Mouse (Mus musculus) CD4-positive helper T cell, adult 2 months (primary cell): ENCODE results near the gene Catip.
"Not testable (repeated sequence)": the region's sequence is repeated elsewhere in the genome, so short reads cannot be mapped to it uniquely, and the experiment has no call there.

Experiments
- DNase-seq: peaks from one replicate; pipeline ENCODE4 v3.0.0-alpha.2; 2012; ENCODE audit warnings: low read depth, missing footprints, low spot score

Catip gene

GRCm38 (mm10) chr1:74383385-74383784 lies 21.5 kb downstream of the Catip start:
- no peak for DNase-seq

GRCm38 (mm10) chr1:74384525-74384924 lies 22.6 kb downstream of the Catip start:
- DNase-seq, result no peak

DNA sequence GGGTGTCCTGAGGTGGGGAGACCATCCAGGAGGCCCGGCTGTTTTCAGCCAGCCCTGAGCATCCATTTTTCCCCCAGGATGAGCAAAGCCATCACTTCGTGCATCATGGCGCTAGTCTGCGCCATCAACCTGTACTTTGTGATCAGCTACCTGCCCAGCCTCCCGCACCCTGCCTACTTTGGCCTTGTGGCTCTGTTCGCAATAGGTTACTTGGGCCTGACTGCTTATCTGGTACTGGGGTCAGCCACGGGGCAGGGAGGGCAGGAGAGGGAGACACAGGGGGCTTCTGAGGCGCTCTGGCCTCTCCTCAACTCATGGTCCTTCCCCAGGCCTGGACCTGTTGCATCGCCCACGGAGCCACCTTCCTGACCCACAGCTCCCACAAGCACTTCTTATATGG lies 23.2 kb downstream of the Catip start:
- no peak for DNase-seq

DNA sequence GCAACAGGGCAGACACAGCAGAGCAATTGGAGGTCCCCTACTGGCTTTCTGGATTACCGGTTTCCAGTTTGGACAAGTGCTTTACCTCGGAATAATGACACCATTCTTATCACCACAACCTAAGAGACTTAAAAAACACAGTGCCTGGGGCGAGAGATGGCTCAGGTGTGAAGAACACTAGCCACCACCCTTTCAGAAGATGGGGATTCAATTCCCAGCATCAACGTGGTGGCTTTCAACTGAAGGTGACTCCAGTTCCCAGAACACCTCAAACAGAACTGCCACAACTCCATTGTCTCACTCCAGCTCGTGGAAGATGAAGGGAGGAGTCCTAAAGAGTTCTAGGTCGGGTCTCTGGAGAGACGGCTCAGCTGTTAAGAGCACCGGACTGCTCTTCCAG lies 23.6 kb downstream of the Catip start:
- DNase-seq, result no peak

- DNase-seq, result no peak
Observed at GRCm38 (mm10) chr1:74386363-74386713, 24.4 kb downstream of the Catip start.

DNA sequence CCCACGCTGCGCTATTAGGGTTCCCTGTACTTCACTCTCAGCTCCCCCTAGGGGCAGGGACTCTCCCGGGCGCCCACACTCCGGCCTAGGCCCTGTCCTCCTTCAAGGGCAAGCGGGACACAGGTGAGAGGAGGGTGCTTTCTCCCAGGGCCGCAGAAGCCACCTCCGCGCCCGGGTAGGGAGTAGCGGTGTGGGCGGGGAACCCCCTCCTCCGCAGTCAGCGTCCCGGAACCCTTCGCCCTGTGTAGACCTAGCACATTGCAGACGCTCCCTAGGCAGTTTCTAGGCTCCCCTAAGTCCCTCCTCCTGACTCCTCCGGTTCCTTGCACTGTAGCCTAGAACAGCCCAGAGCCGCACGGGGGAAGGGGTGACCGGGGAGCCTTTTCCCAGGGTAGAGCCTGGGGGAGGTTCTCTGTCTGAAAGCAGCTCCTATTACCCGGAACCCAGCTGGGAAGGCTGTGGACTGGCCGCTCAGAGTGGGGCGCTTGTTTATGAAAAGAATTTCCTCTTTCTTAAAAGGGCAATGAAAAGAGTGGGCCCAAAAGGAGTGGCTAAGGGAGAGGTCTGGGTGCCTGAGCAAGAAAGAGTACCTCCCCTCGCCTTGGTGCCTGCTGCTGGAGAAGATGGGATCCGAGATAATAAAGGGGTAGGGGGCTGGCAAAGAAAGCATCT lies 24.9 kb downstream of the Catip start:
- DNase-seq, result peak; percentile 95

GRCm38 (mm10) chr1:74387386-74387988 lies 25.6 kb downstream of the Catip start:
- no peak for DNase-seq

DNA sequence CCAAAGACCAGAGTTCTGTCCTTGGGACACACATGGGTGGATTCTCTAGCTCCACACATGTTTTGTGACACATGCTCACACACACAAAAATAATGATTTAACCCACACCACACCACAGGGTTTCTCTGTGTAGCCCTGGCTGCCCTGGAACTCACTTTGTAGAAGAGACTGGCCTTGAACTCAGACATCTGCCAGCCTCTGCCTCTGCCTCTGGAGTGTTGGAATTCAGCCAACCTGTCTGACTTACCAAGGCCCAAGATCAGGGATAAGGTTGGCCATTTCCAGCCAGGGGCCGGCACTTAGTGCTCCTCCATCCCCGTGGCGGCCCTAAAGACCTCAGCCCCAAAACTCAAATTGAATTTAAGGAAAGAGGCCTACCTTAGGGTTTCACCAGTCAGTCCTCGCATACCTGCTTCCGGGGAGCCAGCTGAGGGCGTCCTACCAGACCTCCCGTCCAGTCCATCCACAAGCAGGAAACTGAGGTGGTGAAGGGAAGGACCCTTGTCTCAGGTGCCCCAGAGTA lies 26.6 kb downstream of the Catip start:
- no peak for DNase-seq

DNA sequence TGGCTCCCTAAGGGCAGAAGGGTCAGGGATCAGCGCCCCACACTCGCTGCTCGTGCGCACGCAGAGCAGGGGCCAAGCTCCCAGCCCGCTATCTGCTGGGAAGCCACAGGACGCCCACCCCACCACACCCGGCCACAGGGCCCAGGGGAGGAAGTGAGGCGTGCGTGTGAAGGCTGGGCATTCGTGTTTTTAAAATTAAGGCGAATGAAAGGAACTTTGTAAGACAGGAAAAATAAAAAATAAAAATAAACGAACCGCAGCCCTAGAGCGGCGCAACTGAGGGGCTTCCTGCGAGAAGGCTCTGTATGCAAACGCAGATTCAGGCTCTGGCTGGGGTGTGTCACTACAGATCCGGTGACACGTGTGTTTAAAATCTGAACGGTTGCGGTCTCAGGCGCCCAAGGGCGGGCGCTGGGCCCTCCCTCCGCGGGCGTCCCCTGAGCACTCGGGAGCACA lies 28.0 kb downstream of the Catip start:
- peak; percentile 80 for DNase-seq

GRCm38 (mm10) chr1:74390287-74390906 lies 28.5 kb downstream of the Catip start:
- DNase-seq, result peak; percentile 85

GRCm38 (mm10) chr1:74390924-74391748 lies 29.2 kb downstream of the Catip start, which contains the start of gene Ctdsp1:
Ctdsp1 (plus strand) TSS chr1:74391509.
- peak; percentile 94 for DNase-seq

- DNase-seq, result peak; percentile 74
Observed at GRCm38 (mm10) chr1:74391844-74392441, 30.0 kb downstream of the Catip start.

DNA sequence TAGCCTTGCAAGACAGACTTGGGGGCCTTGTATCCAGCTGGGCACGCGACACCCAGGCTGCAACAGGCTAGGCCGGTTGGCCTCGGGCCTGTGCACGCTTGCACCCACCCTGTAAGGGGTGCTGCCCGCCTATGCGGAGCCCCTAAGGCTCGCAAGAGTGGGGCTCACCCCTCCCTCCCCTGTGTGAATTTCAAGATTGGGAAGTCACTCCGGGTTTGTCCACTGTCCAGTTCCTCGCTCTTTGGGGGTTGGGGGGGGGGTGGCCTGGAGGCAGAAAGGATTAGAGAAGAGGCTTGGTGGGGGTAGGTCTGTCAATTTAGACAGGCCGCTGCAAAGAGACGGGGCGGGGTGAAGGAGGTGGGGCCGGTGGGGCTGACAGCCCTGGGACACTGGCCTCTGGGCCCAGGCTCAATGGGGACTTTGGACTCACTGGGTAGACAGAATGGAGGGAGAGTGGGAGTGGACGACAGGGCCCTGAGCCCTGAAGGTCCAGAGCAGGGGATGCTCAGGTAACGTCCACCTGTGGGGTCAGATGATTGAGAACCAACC lies 30.6 kb downstream of the Catip start:
- no peak for DNase-seq

DNA sequence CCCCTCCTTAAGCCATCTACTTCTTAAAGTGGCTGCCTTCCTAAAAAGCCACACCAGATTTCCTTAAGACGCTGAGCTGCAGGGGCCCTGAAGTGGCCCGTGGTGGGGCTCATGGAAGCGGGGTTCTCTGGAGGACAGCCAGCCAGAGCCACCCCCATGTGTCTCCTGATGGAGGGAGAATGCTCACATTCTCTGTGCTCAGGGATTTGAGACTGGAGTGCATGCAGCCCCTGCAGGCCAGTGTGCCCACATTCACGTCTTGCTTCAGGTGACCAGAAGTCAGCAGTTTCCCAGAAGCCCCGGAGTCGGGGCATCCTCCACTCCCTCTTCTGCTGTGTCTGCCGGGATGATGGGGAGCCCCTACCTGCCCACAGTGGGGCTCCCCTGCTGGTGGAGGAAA lies 31.1 kb downstream of the Catip start:
- no peak for DNase-seq

GRCm38 (mm10) chr1:74393697-74394096 lies 31.8 kb downstream of the Catip start:
- DNase-seq, result no peak

DNA sequence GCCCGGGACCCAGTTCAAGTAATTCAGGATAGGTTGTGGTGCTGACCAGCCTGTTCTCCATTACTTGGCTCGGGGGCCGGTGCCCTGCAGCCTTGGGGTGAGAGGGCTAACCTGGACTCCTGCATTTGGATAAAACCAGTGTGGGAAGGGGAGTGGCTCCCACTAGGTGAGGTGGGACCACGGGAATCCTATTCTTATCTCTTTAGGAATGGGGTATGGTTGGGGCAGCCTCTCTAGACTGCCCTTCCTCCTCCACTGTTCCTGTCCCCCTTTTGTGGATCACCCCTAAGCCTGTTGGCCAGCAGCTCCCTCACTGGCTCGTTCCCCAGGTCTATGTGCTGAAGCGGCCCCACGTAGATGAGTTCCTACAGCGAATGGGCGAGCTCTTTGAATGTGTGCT lies 32.4 kb downstream of the Catip start:
- DNase-seq, result no peak

- no peak for DNase-seq
Observed at GRCm38 (mm10) chr1:74394858-74395257, 33.0 kb downstream of the Catip start.

GRCm38 (mm10) chr1:74395290-74395689 lies 33.4 kb downstream of the Catip start:
- DNase-seq, result no peak

- DNase-seq, result not testable (repeated sequence)
Observed at GRCm38 (mm10) chr1:74396456-74397222, 34.7 kb downstream of the Catip start.

- DNase-seq, result peak; percentile 91
Observed at GRCm38 (mm10) chr1:74397268-74397918, 35.5 kb downstream of the Catip start.
